Mouse (Mus musculus): ENCODE results near the gene Syn2. TPM values are rescaled to one million over a fixed set of nuclear protein-coding genes. Genes with fewer than 3 reads are reported as not detected.
"Not testable (repeated sequence)": the region's sequence is repeated elsewhere in the genome, so short reads cannot be mapped to it uniquely, and the experiment has no call there.

The Syn2 gene
- polyA plus RNA-seq, 1 experiment from 2014 or later: 0.99 TPM

- no peak overlapping the region for H3K4me3 ChIP-seq (ENCODE audit: low read depth, low read length)
- no peak overlapping the region for H3K9ac ChIP-seq (ENCODE audit: low read length)
- DNase-seq (ENCODE audit: low spot score): peak; percentile 88
- no peaks in the 10 kb centered on the region for H3K36me3 ChIP-seq (ENCODE audit: control insufficient read depth, insufficient read depth, low read length)
- ATAC-seq (ENCODE audit: insufficient number of reproducible peaks, low FRiP score, low TSS enrichment, low read depth): no peak
- no peak overlapping the region for H3K27ac ChIP-seq (replicated peaks; ENCODE audit: low read depth, low read length)
- WGBS: 16% methylated on average over 2 of the region's 2 CpGs
- H3K27me3 ChIP-seq (ENCODE audit: control insufficient read depth, insufficient read depth, low read length): no peaks in the 10 kb centered on the region
- no peak overlapping the region for H3K4me2 ChIP-seq (ENCODE audit: low read depth, severe bottlenecking)
- no peaks in the 10 kb centered on the region for H3K4me1 ChIP-seq (ENCODE audit: control insufficient read depth, insufficient read depth, low read length)
- no peaks in the 10 kb centered on the region for H3K9me3 ChIP-seq (ENCODE audit: control insufficient read depth, low read length)
Observed at GRCm38 (mm10) chr6:115227529-115227928, 92.8 kb downstream of the Syn2 start.

- ATAC-seq (ENCODE audit: insufficient number of reproducible peaks, low FRiP score, low TSS enrichment, low read depth): no peak
- no peaks in the 10 kb centered on the region for H3K4me1 ChIP-seq (ENCODE audit: control insufficient read depth, insufficient read depth, low read length)
- 31% methylated on average over 3 of the region's 3 CpGs for WGBS
- H3K27ac ChIP-seq (replicated peaks; ENCODE audit: low read depth, low read length): no peak overlapping the region
- no peaks in the 10 kb centered on the region for H3K27me3 ChIP-seq (ENCODE audit: control insufficient read depth, insufficient read depth, low read length)
- H3K9ac ChIP-seq (ENCODE audit: low read length): no peak overlapping the region
- H3K4me3 ChIP-seq (ENCODE audit: low read depth, low read length): no peak overlapping the region
- no peaks in the 10 kb centered on the region for H3K36me3 ChIP-seq (ENCODE audit: control insufficient read depth, insufficient read depth, low read length)
- H3K9me3 ChIP-seq (ENCODE audit: control insufficient read depth, low read length): no peaks in the 10 kb centered on the region
- H3K4me2 ChIP-seq (ENCODE audit: low read depth, severe bottlenecking): no peak overlapping the region
- no peak for DNase-seq (ENCODE audit: low spot score)
Observed at GRCm38 (mm10) chr6:115230557-115230956, 95.9 kb downstream of the Syn2 start.

DNA sequence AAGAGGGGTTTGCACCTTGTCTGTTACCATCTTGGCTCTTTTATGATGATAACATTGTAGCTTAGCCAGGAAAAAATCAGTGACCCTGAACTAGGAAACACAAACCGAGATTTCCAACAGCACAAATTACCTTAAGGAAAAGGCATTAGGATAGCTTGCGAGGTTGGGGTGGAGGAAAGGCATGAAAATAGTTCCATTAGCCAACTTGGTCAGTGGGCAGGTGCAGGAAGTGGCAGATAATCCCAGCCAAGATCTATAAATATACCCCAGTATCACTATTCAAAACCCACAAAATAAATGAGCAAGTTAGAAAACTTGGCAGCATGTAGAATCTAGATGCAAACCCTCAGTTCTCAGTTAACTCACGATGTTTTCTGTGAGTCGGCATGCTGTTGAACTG is 97.1 kb downstream of the Syn2 start:
- ATAC-seq (ENCODE audit: insufficient number of reproducible peaks, low FRiP score, low TSS enrichment, low read depth) (no peak), DNase-seq (ENCODE audit: low spot score) (no peak)
- Histone ChIP-seq H3K4me3 (ENCODE audit: low read depth, low read length) (no peak overlapping the region), H3K4me2 (ENCODE audit: low read depth, severe bottlenecking) (no peak overlapping the region), H3K27me3 (ENCODE audit: control insufficient read depth, insufficient read depth, low read length) (no peaks in the 10 kb centered on the region), H3K36me3 (ENCODE audit: control insufficient read depth, insufficient read depth, low read length) (no peaks in the 10 kb centered on the region), H3K27ac (replicated peaks; ENCODE audit: low read depth, low read length) (no peak overlapping the region), H3K9ac (ENCODE audit: low read length) (no peak overlapping the region), H3K4me1 (ENCODE audit: control insufficient read depth, insufficient read depth, low read length) (no peaks in the 10 kb centered on the region), H3K9me3 (ENCODE audit: control insufficient read depth, low read length) (no peaks in the 10 kb centered on the region)
- WGBS: 88% methylated on average over 4 of the region's 4 CpGs

- Histone ChIP-seq H3K4me1 (ENCODE audit: control insufficient read depth, insufficient read depth, low read length) (no peaks in the 10 kb centered on the region), H3K27me3 (ENCODE audit: control insufficient read depth, insufficient read depth, low read length) (no peaks in the 10 kb centered on the region), H3K36me3 (ENCODE audit: control insufficient read depth, insufficient read depth, low read length) (no peaks in the 10 kb centered on the region), H3K9ac (ENCODE audit: low read length) (no peak overlapping the region), H3K27ac (replicated peaks; ENCODE audit: low read depth, low read length) (no peak overlapping the region), H3K9me3 (ENCODE audit: control insufficient read depth, low read length) (no peaks in the 10 kb centered on the region), H3K4me3 (ENCODE audit: low read depth, low read length) (no peak overlapping the region), H3K4me2 (ENCODE audit: low read depth, severe bottlenecking) (no peak overlapping the region)
- no peak for DNase-seq (ENCODE audit: low spot score)
- 85% methylated on average over 1 of the region's 1 CpGs for WGBS
- ATAC-seq (ENCODE audit: insufficient number of reproducible peaks, low FRiP score, low TSS enrichment, low read depth): no peak
Observed at GRCm38 (mm10) chr6:115232562-115232961, 97.9 kb downstream of the Syn2 start.

DNA sequence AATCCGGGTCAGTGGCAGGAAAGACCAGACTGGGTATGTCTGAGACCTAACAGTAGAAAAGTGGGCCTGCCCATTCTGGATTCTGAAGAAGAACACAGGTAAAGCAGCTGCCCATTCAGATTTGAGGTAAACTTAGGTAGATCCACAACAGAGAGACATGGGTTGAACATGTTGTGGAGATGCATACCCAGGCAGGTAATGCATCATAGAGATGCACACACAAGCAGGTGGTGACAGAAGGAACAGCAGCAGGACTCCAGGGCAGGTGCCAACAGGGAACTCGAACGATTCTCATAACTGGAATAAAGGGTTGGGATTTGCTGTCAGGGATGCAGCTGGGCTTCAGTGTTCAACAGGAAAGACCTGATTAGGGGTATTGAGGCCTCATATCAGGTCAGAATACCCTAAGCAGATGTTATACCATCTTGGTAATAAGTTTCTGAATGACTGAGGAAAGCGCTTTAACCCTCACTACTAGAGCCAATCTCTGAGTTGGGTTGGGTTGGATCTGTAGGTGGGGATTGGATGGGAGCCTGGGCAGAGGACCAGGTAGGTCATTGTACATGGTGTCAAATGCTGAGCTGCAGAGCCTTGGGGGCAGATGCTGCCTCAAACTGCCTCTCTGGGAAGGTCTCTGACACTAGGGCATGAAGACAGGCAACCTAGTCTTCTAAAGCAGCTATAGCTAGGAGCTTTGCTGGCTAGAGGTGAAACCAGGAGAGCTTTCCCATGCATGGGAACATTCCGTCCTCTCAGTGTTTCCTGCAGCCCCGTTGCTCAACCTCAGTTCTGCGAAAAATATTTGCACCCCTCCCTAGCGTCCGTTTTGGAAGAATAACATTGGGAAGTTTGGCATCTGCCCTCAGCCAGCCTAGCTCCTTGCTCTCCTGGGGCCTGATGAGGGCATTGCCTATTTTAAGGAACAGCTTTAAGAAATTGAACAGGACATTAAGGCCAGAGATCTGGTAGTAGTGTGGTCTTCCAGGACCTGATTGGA is 103.6 kb downstream of the Syn2 start:
- no peak overlapping the region for H3K9ac ChIP-seq (ENCODE audit: low read length)
- ATAC-seq (ENCODE audit: insufficient number of reproducible peaks, low FRiP score, low TSS enrichment, low read depth) (no peak), DNase-seq (ENCODE audit: low spot score) (no peak)
- H3K4me1 ChIP-seq (ENCODE audit: control insufficient read depth, insufficient read depth, low read length): no peaks in the 10 kb centered on the region
- H3K27ac ChIP-seq (replicated peaks; ENCODE audit: low read depth, low read length): no peak overlapping the region
- H3K27me3 ChIP-seq (ENCODE audit: control insufficient read depth, insufficient read depth, low read length): no peaks in the 10 kb centered on the region
- no peaks in the 10 kb centered on the region for H3K9me3 ChIP-seq (ENCODE audit: control insufficient read depth, low read length)
- no peak overlapping the region for H3K4me2 ChIP-seq (ENCODE audit: low read depth, severe bottlenecking)
- H3K4me3 ChIP-seq (ENCODE audit: low read depth, low read length): no peak overlapping the region
- H3K36me3 ChIP-seq (ENCODE audit: control insufficient read depth, insufficient read depth, low read length): no peaks in the 10 kb centered on the region
- WGBS: 82% methylated on average over 9 of the region's 9 CpGs

- Histone ChIP-seq H3K27ac (replicated peaks; ENCODE audit: low read depth, low read length) (no peak overlapping the region), H3K9me3 (ENCODE audit: control insufficient read depth, low read length) (no peaks in the 10 kb centered on the region), H3K4me3 (ENCODE audit: low read depth, low read length) (no peak overlapping the region), H3K36me3 (ENCODE audit: control insufficient read depth, insufficient read depth, low read length) (no peaks in the 10 kb centered on the region), H3K4me2 (ENCODE audit: low read depth, severe bottlenecking) (no peak overlapping the region), H3K9ac (ENCODE audit: low read length) (no peak overlapping the region), H3K27me3 (ENCODE audit: control insufficient read depth, insufficient read depth, low read length) (no peaks in the 10 kb centered on the region), H3K4me1 (ENCODE audit: control insufficient read depth, insufficient read depth, low read length) (no peaks in the 10 kb centered on the region)
- DNase-seq (ENCODE audit: low spot score) (no peak), ATAC-seq (ENCODE audit: insufficient number of reproducible peaks, low FRiP score, low TSS enrichment, low read depth) (no peak)
- WGBS: 86% methylated on average over 7 of the region's 7 CpGs
Observed at GRCm38 (mm10) chr6:115239335-115239734, 104.6 kb downstream of the Syn2 start.

GRCm38 (mm10) chr6:115240431-115240830 is 105.7 kb downstream of the Syn2 start:
- not testable (repeated sequence) for H3K27ac ChIP-seq (replicated peaks; ENCODE audit: low read depth, low read length); H3K27me3 ChIP-seq (ENCODE audit: control insufficient read depth, insufficient read depth, low read length); H3K4me1 ChIP-seq (ENCODE audit: control insufficient read depth, insufficient read depth, low read length); H3K9ac ChIP-seq (ENCODE audit: low read length); H3K4me2 ChIP-seq (ENCODE audit: low read depth, severe bottlenecking); H3K9me3 ChIP-seq (ENCODE audit: control insufficient read depth, low read length); DNase-seq (ENCODE audit: low spot score); H3K4me3 ChIP-seq (ENCODE audit: low read depth, low read length); H3K36me3 ChIP-seq (ENCODE audit: control insufficient read depth, insufficient read depth, low read length); ATAC-seq (ENCODE audit: insufficient number of reproducible peaks, low FRiP score, low TSS enrichment, low read depth)
- 42% methylated on average over 2 of the region's 2 CpGs for WGBS

GRCm38 (mm10) chr6:115241131-115241699 is 106.5 kb downstream of the Syn2 start:
- Histone ChIP-seq H3K27me3 (ENCODE audit: control insufficient read depth, insufficient read depth, low read length) (no peaks in the 10 kb centered on the region), H3K9ac (ENCODE audit: low read length) (no peak overlapping the region), H3K9me3 (ENCODE audit: control insufficient read depth, low read length) (no peaks in the 10 kb centered on the region), H3K4me2 (ENCODE audit: low read depth, severe bottlenecking) (no peak overlapping the region), H3K27ac (replicated peaks; ENCODE audit: low read depth, low read length) (no peak overlapping the region), H3K36me3 (ENCODE audit: control insufficient read depth, insufficient read depth, low read length) (no peaks in the 10 kb centered on the region), H3K4me3 (ENCODE audit: low read depth, low read length) (no peak overlapping the region), H3K4me1 (ENCODE audit: control insufficient read depth, insufficient read depth, low read length) (no peaks in the 10 kb centered on the region)
- no peak for DNase-seq (ENCODE audit: low spot score)
- no peak for ATAC-seq (ENCODE audit: insufficient number of reproducible peaks, low FRiP score, low TSS enrichment, low read depth)
- WGBS: 74% methylated on average over 3 of the region's 3 CpGs
